Mouse (Mus musculus): ENCODE measurements at regions not wholly inside any gene's neighbourhood (a gene's known extent, or its start where the extent isn't known, plus 50 kb on each side); places are given as distances from the start of the nearest gene placed in this dataset.

GRCm38 (mm10) chr3:34974371-34974770, 324.2 kb downstream of the Sox2 start:
- TF ChIP-seq CTCF (IDR thresholded peaks at IDR 0.05; ENCODE audit: extremely low read depth, insufficient read length, insufficient replicate concordance, low read depth, low read length): no peak
- TF ChIP-seq POLR2A (IDR thresholded peaks at IDR 0.05; ENCODE audit: low read depth, low read length): no peak

Data from small intestine, adult 2 months (tissue).